Mouse (Mus musculus) T-cell, adult 2 months (primary cell): ENCODE results near the gene Serpina5.
"Not testable (repeated sequence)": the region's sequence is repeated elsewhere in the genome, so short reads cannot be mapped to it uniquely, and the experiment has no call there.

Source experiments
- DNase-seq: peaks from one replicate; pipeline ENCODE4 v3.0.0; 2022; ENCODE audit warnings: low spot score

Serpina5 gene

GRCm38 (mm10) chr12:104100768-104101167 lies at the start of gene Serpina5:
Gene Serpina5 (plus strand): TSS chr12:104101113.
- DNase-seq, result no peak

GRCm38 (mm10) chr12:104053995-104054394 lies 46.9 kb upstream of the Serpina5 start:
- no peak for DNase-seq

- no peak for DNase-seq
Observed at GRCm38 (mm10) chr12:104055755-104056154, 45.2 kb upstream of the Serpina5 start.

- DNase-seq, result peak; percentile 59
Observed at GRCm38 (mm10) chr12:104057050-104057449, 43.9 kb upstream of the Serpina5 start.

- no peak for DNase-seq
Observed at GRCm38 (mm10) chr12:104057531-104057930, 43.4 kb upstream of the Serpina5 start.

- no peak for DNase-seq
Observed at GRCm38 (mm10) chr12:104060126-104060525, 40.8 kb upstream of the Serpina5 start.

GRCm38 (mm10) chr12:104061862-104062261 lies 39.1 kb upstream of the Serpina5 start:
- peak; percentile 38 for DNase-seq

- no peak for DNase-seq
Observed at GRCm38 (mm10) chr12:104064532-104064931, 36.4 kb upstream of the Serpina5 start.

GRCm38 (mm10) chr12:104064996-104065395 lies 35.9 kb upstream of the Serpina5 start:
- DNase-seq, result no peak

GRCm38 (mm10) chr12:104066241-104066640 lies 34.7 kb upstream of the Serpina5 start:
- peak; percentile 33 for DNase-seq

GRCm38 (mm10) chr12:104067549-104067948 lies 33.4 kb upstream of the Serpina5 start:
- DNase-seq, result peak; percentile 5

GRCm38 (mm10) chr12:104069620-104070019 lies 31.3 kb upstream of the Serpina5 start:
- no peak for DNase-seq

GRCm38 (mm10) chr12:104071708-104072107 lies 29.2 kb upstream of the Serpina5 start:
- DNase-seq, result no peak

GRCm38 (mm10) chr12:104072286-104072685 lies 28.6 kb upstream of the Serpina5 start:
- no peak for DNase-seq

- no peak for DNase-seq
Observed at GRCm38 (mm10) chr12:104090119-104090518, 10.8 kb upstream of the Serpina5 start.

GRCm38 (mm10) chr12:104091303-104091702 lies 9.6 kb upstream of the Serpina5 start:
- DNase-seq, result no peak

- no peak for DNase-seq
Observed at GRCm38 (mm10) chr12:104105847-104106246, 4.9 kb downstream of the Serpina5 start.

- DNase-seq, result no peak
Observed at GRCm38 (mm10) chr12:104106919-104107318, 6.0 kb downstream of the Serpina5 start.

GRCm38 (mm10) chr12:104108507-104108906 lies 7.6 kb downstream of the Serpina5 start:
- DNase-seq, result no peak

GRCm38 (mm10) chr12:104112333-104112732 lies 11.4 kb downstream of the Serpina5 start, which contains the start of gene Serpina3a:
Gene Serpina3a (plus strand): TSS chr12:104112724.
- not testable (repeated sequence) for DNase-seq

- no peak for DNase-seq
Observed at GRCm38 (mm10) chr12:104114921-104115579, 14.1 kb downstream of the Serpina5 start.

- no peak for DNase-seq
Observed at GRCm38 (mm10) chr12:104123097-104123496, 22.2 kb downstream of the Serpina5 start.

GRCm38 (mm10) chr12:104123996-104124395 lies 23.1 kb downstream of the Serpina5 start:
- DNase-seq, result no peak

GRCm38 (mm10) chr12:104125021-104125560 lies 24.2 kb downstream of the Serpina5 start:
- no peak for DNase-seq
